ENCODE assay signal across 9 mouse cellular contexts in genomic region chr2:170209121-170209520, GRCm38 (mm10).
DNase-seq lines count a peak whose midpoint lies in the region; ATAC-seq lines count a peak whose summit lies in the region.
"Had no signal": no experiment of that assay in that cellular context is flagged by ENCODE, and none has a peak within 500 bp of the region (broad histone marks: within the 10 kb centered on the region; RNA-seq: fewer than 3 reads in every experiment).

No protein-coding gene starts in this region.

- intact Hi-C loops in gastrocnemius, postnatal 36 days (cut with DNase I): loop anchor here (5.0 kb wide), 1 partner anchor 37 kb away; no protein-coding TSS in a partner anchor

- H3K4me3 ChIP-seq in hindbrain, embryonic 14.5 days (replicated peaks; ENCODE audit: low read length): no peak overlapping the region
- no peak overlapping the region for H3K4me3 ChIP-seq in midbrain, embryonic 15.5 days
- H3K4me3 ChIP-seq: hindbrain, embryonic 15.5 days had no signal

- no peak overlapping the region for H3K27ac ChIP-seq in hindbrain, embryonic 14.5 days
- H3K27ac ChIP-seq in midbrain, embryonic 15.5 days: no peak overlapping the region
- H3K27ac ChIP-seq: hindbrain, embryonic 15.5 days had no signal

- no peak for ATAC-seq in hindbrain, embryonic 14.5 days (ENCODE audit: low FRiP score)
- no peak for ATAC-seq in midbrain, embryonic 15.5 days (replicated peaks)

- no peak overlapping the region for H3K4me2 ChIP-seq in hindbrain, embryonic 14.5 days (replicated peaks)
- no peak overlapping the region for H3K4me2 ChIP-seq in midbrain, embryonic 15.5 days
- H3K4me2 ChIP-seq: hindbrain, embryonic 15.5 days had no signal

- WGBS in hindbrain, embryonic 14.5 days: 79% methylated on average over 12 of the region's 12 CpGs
- WGBS in midbrain, embryonic 15.5 days: 87% methylated on average over 12 of the region's 12 CpGs

- peak; percentile 57 for DNase-seq in R1 (ENCODE audit: low read depth, low spot score)
- peak; percentile 65 to 77 for DNase-seq in gastrocnemius, postnatal 36 days
- DNase-seq in kidney, adult 8-10 months: peak; percentile 90 to 92
- peak; percentile 92 for DNase-seq in lung, postnatal 36 days
- DNase-seq in embryo, embryonic 9.5 days (ENCODE audit: extremely low spot score): no peak
- DNase-seq in hindbrain, embryonic 14.5 days (ENCODE audit: low spot score): no peak
- no peak for DNase-seq in left cerebral cortex, adult 9 months (ENCODE audit: low spot score in 2 of 2)

- H3K36me3 ChIP-seq in hindbrain, embryonic 14.5 days (replicated peaks; ENCODE audit: control insufficient read depth, insufficient read depth): no peaks in the 10 kb centered on the region
- H3K36me3 ChIP-seq in midbrain, embryonic 15.5 days (replicated peaks): no peaks in the 10 kb centered on the region
- H3K36me3 ChIP-seq: hindbrain, embryonic 15.5 days had no signal

- no peak overlapping the region for H3K9ac ChIP-seq in hindbrain, embryonic 14.5 days
- no peak overlapping the region for H3K9ac ChIP-seq in midbrain, embryonic 15.5 days
- H3K9ac ChIP-seq: hindbrain, embryonic 15.5 days had no signal

- no peaks in the 10 kb centered on the region for H3K27me3 ChIP-seq in hindbrain, embryonic 14.5 days (ENCODE audit: control insufficient read depth, insufficient read depth, low read length)
- no peaks in the 10 kb centered on the region; the same call in 1 of the 2 replicates for H3K27me3 ChIP-seq in midbrain, embryonic 15.5 days (replicated peaks)
- H3K27me3 ChIP-seq: hindbrain, embryonic 15.5 days had no signal

- no peaks in the 10 kb centered on the region for H3K4me1 ChIP-seq in hindbrain, embryonic 14.5 days (replicated peaks; ENCODE audit: control insufficient read depth, insufficient read depth, low read length)
- peaks cover 13% of the 10 kb centered on the region; the same call in 1 of the 2 replicates for H3K4me1 ChIP-seq in midbrain, embryonic 15.5 days

- H3K9me3 ChIP-seq in hindbrain, embryonic 14.5 days (ENCODE audit: control insufficient read depth, low read length): no peaks in the 10 kb centered on the region
- H3K9me3 ChIP-seq in midbrain, embryonic 15.5 days: no peaks in the 10 kb centered on the region
- H3K9me3 ChIP-seq: hindbrain, embryonic 15.5 days had no signal

Comparison
In these comparisons a context has a peak if more than half of its experiments do, and no peak if none do; other contexts are left out.
1. DNase-seq: peak in R1 (single experiment), gastrocnemius, postnatal 36 days (2 of 2), kidney, adult 8-10 months (2 of 2) and lung, postnatal 36 days (single experiment); none in embryo, embryonic 9.5 days (single experiment), hindbrain, embryonic 14.5 days (single experiment) and left cerebral cortex, adult 9 months (0 of 2).